ENCODE assay signal across 16 mouse cellular contexts in the genomic region with DNA sequence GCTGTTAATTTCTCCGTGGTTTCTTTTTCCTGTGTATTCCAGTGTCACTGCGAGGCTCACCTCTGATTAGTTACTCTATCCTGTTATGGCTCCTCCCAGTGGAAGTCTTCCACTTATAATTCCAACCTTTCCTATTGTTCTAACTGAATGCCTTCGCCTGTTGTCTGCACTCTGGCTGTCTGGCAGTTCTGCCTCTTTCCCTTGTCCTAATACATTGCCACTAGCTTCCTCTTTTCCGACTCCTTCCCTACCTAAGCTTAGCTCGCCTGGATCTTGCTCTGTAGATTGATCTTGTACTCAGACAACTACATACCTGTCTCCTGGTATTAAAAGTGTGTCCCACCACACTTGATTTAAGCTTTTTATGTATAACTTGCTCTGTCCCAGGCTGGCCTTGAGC.
"Had no signal": no experiment of that assay in that cellular context is flagged by ENCODE, and none has a peak within 500 bp of the region (broad histone marks: within the 10 kb centered on the region; RNA-seq: fewer than 3 reads in every experiment).

No protein-coding gene starts in this region.

- H3K9me3 ChIP-seq: limb, embryonic 10.5 days; limb, embryonic 13.5 days; liver, embryonic 12.5 days; liver, embryonic 15.5 days; lung, embryonic 15.5 days had no signal

- ATAC-seq: liver, embryonic 12.5 days had no signal

- H3K9ac ChIP-seq: limb, embryonic 13.5 days; liver, embryonic 12.5 days; liver, embryonic 15.5 days; lung, embryonic 15.5 days had no signal

- H3K4me1 ChIP-seq: limb, embryonic 10.5 days; limb, embryonic 13.5 days; liver, embryonic 12.5 days; liver, embryonic 15.5 days; lung, embryonic 15.5 days had no signal

- H3K27me3 ChIP-seq: limb, embryonic 13.5 days; liver, embryonic 12.5 days; liver, embryonic 15.5 days; lung, embryonic 15.5 days had no signal

- H3K27ac ChIP-seq: limb, embryonic 10.5 days; limb, embryonic 13.5 days; liver, embryonic 12.5 days; liver, embryonic 15.5 days; lung, embryonic 15.5 days had no signal

- H3K4me2 ChIP-seq: limb, embryonic 13.5 days; liver, embryonic 12.5 days; liver, embryonic 15.5 days; lung, embryonic 15.5 days; midbrain, embryonic 11.5 days had no signal

- DNase-seq: kidney, adult 9 months; kidney, postnatal 14 days; kidney, postnatal 4 days; liver; lung, adult 18-20 months; lung, postnatal 10 days; lung, postnatal 36 days; midbrain, embryonic 14.5 days; thymus, adult 18-20 months; thymus, postnatal 36 days had no signal

- H3K4me3 ChIP-seq: limb, embryonic 10.5 days; limb, embryonic 13.5 days; liver, embryonic 12.5 days; liver, embryonic 15.5 days; lung, embryonic 15.5 days had no signal
